Mouse (Mus musculus) erythroblast, embryonic 14.5 days (primary cell): ENCODE results near the gene Lef1.

Experiments used
- GATA1 ChIP-seq: IDR thresholded peaks from 2 replicates; pipeline ENCODE4 v1.6.1; 2012; ENCODE audit warnings: low read length, inconsistent platforms, mixed read lengths
- TAL1 ChIP-seq: IDR thresholded peaks from 3 replicates; pipeline ENCODE4 v1.6.1; 2012; ENCODE audit warnings: low read length, inconsistent platforms, mixed read lengths

DNA sequence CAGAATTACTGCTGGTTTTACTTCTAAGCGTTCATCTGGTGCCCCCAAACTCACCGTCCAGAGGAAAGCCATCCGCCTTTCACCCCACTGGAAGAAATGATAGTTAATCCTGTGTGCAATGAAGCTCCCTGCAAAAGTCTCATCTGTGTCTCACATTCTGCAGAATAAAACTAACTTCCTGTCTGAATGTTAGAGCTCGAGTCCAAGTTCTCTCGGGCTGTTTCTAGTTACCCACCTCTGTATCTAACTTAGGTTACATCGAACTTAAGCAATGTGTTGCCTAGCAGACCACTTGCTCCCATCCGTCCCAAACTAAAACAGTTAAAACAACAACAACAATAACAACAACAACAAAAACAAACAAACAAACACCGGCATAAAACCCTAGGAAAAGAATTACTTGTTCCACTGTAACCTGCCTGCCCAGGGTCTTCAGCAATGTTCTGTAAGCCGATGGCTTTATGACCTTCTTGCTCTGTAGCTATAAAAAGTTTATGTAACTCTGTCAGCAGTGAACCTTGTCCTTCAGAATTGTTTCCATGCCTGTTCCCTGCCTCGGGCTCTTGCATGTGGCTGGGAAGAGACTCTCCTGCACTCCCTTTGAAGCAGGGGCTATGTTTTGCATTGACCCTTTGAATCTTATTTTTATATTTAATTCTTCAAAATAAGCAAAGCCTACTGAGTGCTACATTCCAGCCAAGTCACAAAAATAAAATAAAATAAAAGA is 162.3 kb downstream of the Lef1 start:
- TF ChIP-seq GATA1 (no peak), TAL1 (no peak)
